Mouse (Mus musculus) limb, embryonic 11.5 days (tissue): ENCODE data around the gene Enho. TPM values are rescaled to one million over a fixed set of nuclear protein-coding genes. Genes with fewer than 3 reads are reported as not detected.

ENCODE experiments used
- ATAC-seq: fragments of 200-750 bp; cut with Nextera tagmentation; 2 replicates; pipeline ENCODE4 v1.8.0; 2017; ENCODE audit warnings: low read depth; ENCODE audit not compliant: insufficient number of reproducible peaks, low FRiP score, low TSS enrichment
- DNase-seq: peaks from one replicate; pipeline ENCODE4 v3.0.0-alpha.2; 2015; ENCODE audit warnings: low spot score
- H3K27ac ChIP-seq: fragments of 300-500 bp; sonication (generic); replicated peaks from 2 replicates; pipeline ENCODE4 v1.5.1; 2014; ENCODE audit warnings: low read depth, mild to moderate bottlenecking, low read length
- H3K27me3 ChIP-seq: fragments of 300-500 bp; sonication (generic); 2 replicates; pipeline ENCODE4 v1.6.1; 2014; ENCODE audit warnings: mild to moderate bottlenecking, low read length, mixed read lengths; ENCODE audit not compliant: control insufficient read depth, insufficient read depth
- H3K36me3 ChIP-seq: fragments of 300-500 bp; sonication (generic); 2 replicates; pipeline ENCODE4 v1.6.1; 2014; ENCODE audit warnings: mild to moderate bottlenecking, low read length, moderate library complexity, mixed read lengths; ENCODE audit not compliant: control insufficient read depth, insufficient read depth
- H3K4me1 ChIP-seq: fragments of 300-500 bp; sonication (generic); 2 replicates; pipeline ENCODE4 v1.6.1; 2014; ENCODE audit warnings: low read length, mixed read lengths; ENCODE audit not compliant: control insufficient read depth, insufficient read depth
- H3K4me2 ChIP-seq: fragments of 300-500 bp; sonication (generic); 2 replicates; pipeline ENCODE4 v1.6.1; 2014; ENCODE audit warnings: low read depth, mild to moderate bottlenecking, moderate library complexity; ENCODE audit not compliant: severe bottlenecking
- H3K4me3 ChIP-seq: fragments of 300-500 bp; sonication (generic); 2 replicates; pipeline ENCODE4 v1.5.1; 2014; ENCODE audit warnings: low read depth, low read length
- H3K9ac ChIP-seq: fragments of 300-500 bp; sonication (generic); 2 replicates; pipeline ENCODE4 v1.6.1; 2014; ENCODE audit warnings: mild to moderate bottlenecking, low read length
- H3K9me3 ChIP-seq: fragments of 300-500 bp; sonication (generic); 2 replicates; pipeline ENCODE4 v1.6.1; 2016; ENCODE audit warnings: low read length; ENCODE audit not compliant: control insufficient read depth
- WGBS: fragments of 180-500 bp; shearing (Covaris S2); extraction: QIAGEN DNeasy Blood & Tissue Kit; methylation state at CpG from one replicate; pipeline ENCODE4 v1.1.7; 2014; 5-methylcytosine and 5-hydroxymethylcytosine counted together
- polyA plus RNA-seq: library from polyadenylated mRNA; unstranded; fragments of >200 nt; fragmentation: Nextera tagmentation; extraction: Ambion mirVana; gene quantifications from 2 replicates; pipeline ENCODE4 v1.2.1, GENCODE M21; 2014

Enho gene
- polyA plus RNA-seq, 1 experiment from 2014 or later = 20.8 TPM

DNA sequence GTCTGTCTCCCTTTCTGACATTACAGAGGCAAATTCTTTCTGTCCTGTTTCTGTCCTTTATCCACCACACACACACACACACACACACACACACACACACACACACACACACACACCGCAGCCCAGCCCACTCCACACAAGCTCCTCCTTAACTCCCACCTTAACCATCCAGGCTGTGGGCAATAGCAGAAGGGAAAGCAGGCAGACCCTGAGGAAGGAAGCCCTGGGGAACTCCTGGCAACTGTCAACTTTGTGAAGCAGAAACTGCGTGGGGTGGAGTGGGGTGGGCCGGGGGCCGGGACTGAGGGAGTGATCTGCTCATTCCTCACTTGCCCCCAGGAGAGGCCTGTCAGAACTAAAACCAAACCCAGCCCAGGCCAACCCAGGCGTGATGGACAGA lies 31.4 kb upstream of the Enho start:
- Histone ChIP-seq H3K4me3 (no peak overlapping the region), H3K4me2 (no peak overlapping the region), H3K9ac (no peak overlapping the region), H3K36me3 (no peaks in the 10 kb centered on the region), H3K4me1 (peaks cover 18% of the 10 kb centered on the region), H3K27ac (no peak overlapping the region), H3K27me3 (peaks cover 74% of the 10 kb centered on the region), H3K9me3 (no peaks in the 10 kb centered on the region)
- ATAC-seq = 0 out of 2 replicates have a peak, but pooled peaks have one; percentile 29
- 31% methylated on average over 5 of the region's 5 CpGs for WGBS
- no peak for DNase-seq

GRCm38 (mm10) chr4:41670836-41671235 lies 30.7 kb upstream of the Enho start:
- Histone ChIP-seq H3K36me3 (no peaks in the 10 kb centered on the region), H3K9ac (no peak overlapping the region), H3K4me2 (no peak overlapping the region), H3K27me3 (peaks cover 71% of the 10 kb centered on the region), H3K4me3 (no peak overlapping the region), H3K27ac (no peak overlapping the region), H3K4me1 (peaks cover 18% of the 10 kb centered on the region), H3K9me3 (no peaks in the 10 kb centered on the region)
- ATAC-seq = no peak
- 86% methylated on average over 18 of the region's 18 CpGs for WGBS
- DNase-seq = no peak

DNA sequence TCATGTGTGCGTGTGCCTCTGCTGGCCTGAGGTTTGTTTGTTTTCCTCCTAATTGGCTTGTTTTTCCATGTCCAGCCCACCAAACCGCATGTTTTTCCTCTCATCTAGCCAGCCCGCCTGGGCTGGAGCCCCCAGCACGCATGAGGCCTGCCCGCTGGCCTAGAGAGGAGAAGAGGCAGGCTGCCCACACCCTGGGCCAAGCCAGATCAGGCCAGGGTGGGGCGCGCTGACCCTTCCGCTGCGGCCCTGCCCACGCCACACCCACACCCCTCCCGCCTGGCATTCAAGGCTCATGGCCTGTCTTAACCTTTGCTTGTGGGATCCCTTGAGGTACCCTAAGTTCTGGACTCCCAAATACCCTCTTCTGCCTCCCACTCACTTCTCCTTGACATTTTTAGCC lies 26.5 kb upstream of the Enho start:
- no peak overlapping the region for H3K27ac ChIP-seq
- no peak overlapping the region for H3K4me3 ChIP-seq
- H3K4me2 ChIP-seq = no peak overlapping the region
- no peak overlapping the region for H3K9ac ChIP-seq
- H3K27me3 ChIP-seq = peaks cover 59% of the 10 kb centered on the region
- H3K36me3 ChIP-seq = no peaks in the 10 kb centered on the region
- DNase-seq (no peak), ATAC-seq (no peak)
- 69% methylated on average over 11 of the region's 11 CpGs for WGBS
- H3K9me3 ChIP-seq = no peaks in the 10 kb centered on the region
- peaks cover 45% of the 10 kb centered on the region for H3K4me1 ChIP-seq

- ATAC-seq (no peak), DNase-seq (no peak)
- H3K9me3 ChIP-seq = no peaks in the 10 kb centered on the region
- H3K4me3 ChIP-seq = no peak overlapping the region
- H3K27me3 ChIP-seq = peaks cover 50% of the 10 kb centered on the region
- no peak overlapping the region for H3K9ac ChIP-seq
- 3% methylated on average over 5 of the region's 8 CpGs for WGBS
- no peak overlapping the region for H3K27ac ChIP-seq
- peaks cover 54% of the 10 kb centered on the region for H3K4me1 ChIP-seq
- no peaks in the 10 kb centered on the region for H3K36me3 ChIP-seq
- H3K4me2 ChIP-seq = peak overlapping the region; percentile 16; the same call in 1 of the 2 replicates
Measured at GRCm38 (mm10) chr4:41665009-41665675, 25.0 kb upstream of the Enho start.

GRCm38 (mm10) chr4:41664533-41664932 lies 24.4 kb upstream of the Enho start:
- WGBS = 17% methylated on average over 7 of the region's 7 CpGs
- H3K4me2 ChIP-seq = no peak overlapping the region
- H3K36me3 ChIP-seq = no peaks in the 10 kb centered on the region
- no peak overlapping the region for H3K27ac ChIP-seq
- H3K4me3 ChIP-seq = no peak overlapping the region
- peaks cover 60% of the 10 kb centered on the region for H3K4me1 ChIP-seq
- DNase-seq (no peak), ATAC-seq (no peak)
- H3K9ac ChIP-seq = no peak overlapping the region
- peaks cover 46% of the 10 kb centered on the region for H3K27me3 ChIP-seq
- no peaks in the 10 kb centered on the region for H3K9me3 ChIP-seq

GRCm38 (mm10) chr4:41663614-41664013 lies 23.5 kb upstream of the Enho start:
- Histone ChIP-seq H3K9me3 (no peaks in the 10 kb centered on the region), H3K27ac (no peak overlapping the region), H3K4me1 (peaks cover 69% of the 10 kb centered on the region), H3K36me3 (no peaks in the 10 kb centered on the region), H3K4me2 (peak overlapping the region; percentile 12; the same call in 1 of the 2 replicates), H3K4me3 (no peak overlapping the region), H3K27me3 (peaks cover 40% of the 10 kb centered on the region), H3K9ac (no peak overlapping the region)
- 5% methylated on average over 9 of the region's 9 CpGs for WGBS
- ATAC-seq = 0 out of 2 replicates have a peak, but pooled peaks have one; percentile 9
- peak; percentile 66 for DNase-seq

DNA sequence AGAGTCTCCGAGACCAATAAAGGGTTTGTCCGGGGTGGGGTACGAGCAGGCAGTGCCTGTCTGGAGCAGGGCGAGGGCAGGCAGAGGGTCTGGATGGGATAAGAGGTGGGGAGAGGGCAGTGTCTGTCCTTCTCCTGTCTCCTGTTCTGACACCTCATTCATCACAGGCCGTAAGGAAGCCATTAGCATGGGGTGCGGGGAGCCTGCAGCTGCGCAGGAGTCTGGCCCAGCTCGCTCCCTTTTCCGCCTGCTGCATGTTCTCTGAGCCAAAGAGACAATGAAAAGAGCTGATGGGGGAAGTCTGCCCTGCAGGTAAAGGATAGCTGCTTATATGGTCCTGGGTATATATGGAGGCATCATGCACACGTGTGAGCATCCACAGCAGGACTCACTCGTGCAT lies 22.6 kb upstream of the Enho start:
- Histone ChIP-seq H3K4me1 (peaks cover 78% of the 10 kb centered on the region), H3K4me3 (no peak overlapping the region), H3K27me3 (peaks cover 39% of the 10 kb centered on the region)

DNA sequence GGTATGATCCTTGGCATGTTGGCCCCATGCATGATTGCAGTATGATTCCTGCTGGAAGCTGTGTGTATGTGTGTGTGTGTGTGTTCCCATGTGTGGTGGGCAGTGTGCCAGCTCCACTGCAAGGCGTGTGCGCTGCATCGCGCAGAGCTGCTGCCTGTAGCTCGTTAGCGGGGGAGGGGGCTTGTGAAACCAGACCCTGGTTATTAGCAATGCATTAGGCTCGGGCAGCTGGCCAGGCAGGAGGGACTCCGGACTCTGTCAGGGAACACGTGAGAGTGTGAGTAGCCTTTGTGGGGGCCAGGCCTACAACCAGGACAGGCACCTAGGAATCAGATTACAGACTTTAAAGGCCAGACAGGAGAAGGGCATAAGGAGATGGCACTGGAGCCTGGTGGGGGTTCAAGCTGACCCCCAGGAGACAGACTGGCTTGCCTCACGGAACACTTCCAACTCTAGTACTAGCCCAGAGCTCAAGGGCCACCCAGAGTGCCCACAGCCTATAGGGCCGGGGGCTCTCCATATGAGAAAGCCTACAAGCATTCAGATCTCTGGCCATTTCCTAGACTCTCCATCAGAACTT lies 20.8 kb upstream of the Enho start:
- peaks cover 41% of the 10 kb centered on the region for H3K27me3 ChIP-seq
- H3K4me1 ChIP-seq = peaks cover 80% of the 10 kb centered on the region
- DNase-seq = peak; percentile 89
- 2% methylated on average over 11 of the region's 11 CpGs for WGBS
- peak overlapping the region; percentile 69; the same call in 1 of the 2 replicates for H3K27ac ChIP-seq
- no peaks in the 10 kb centered on the region for H3K36me3 ChIP-seq
- no peak overlapping the region for H3K4me3 ChIP-seq
- peak overlapping the region; percentile 24; the same call in 1 of the 2 replicates for H3K4me2 ChIP-seq
- H3K9me3 ChIP-seq = no peaks in the 10 kb centered on the region
- peak; percentile 78 for ATAC-seq
- H3K9ac ChIP-seq = no peak overlapping the region

More for the DNA sequence above, 22.6 kb upstream of the Enho start:
- DNase-seq (peak; percentile 54), ATAC-seq (no peak)
- Histone ChIP-seq H3K27ac (no peak overlapping the region), H3K9me3 (no peaks in the 10 kb centered on the region), H3K9ac (no peak overlapping the region), H3K4me2 (no peak overlapping the region), H3K36me3 (no peaks in the 10 kb centered on the region)
- 15% methylated on average over 11 of the region's 11 CpGs for WGBS
